Mouse (Mus musculus) cerebellum, adult 8-10 months (tissue): ENCODE measurements around the gene Cadps.

ENCODE experiments used
- DNase-seq: peaks from one replicate; pipeline ENCODE4 v3.0.0; 2022

Gene Cadps

GRCm38 (mm10) chr14:12822491-12823219, at the start of gene Cadps:
Gene Cadps, minus strand, starts transcription at chr14:12823079.
- DNase-seq, result peak; percentile 77

GRCm38 (mm10) chr14:12869605-12870004, 46.7 kb upstream of the Cadps start:
- DNase-seq, result no peak

GRCm38 (mm10) chr14:12865258-12865657, 42.4 kb upstream of the Cadps start:
- DNase-seq, result no peak

GRCm38 (mm10) chr14:12843860-12844259, 21.0 kb upstream of the Cadps start:
- no peak for DNase-seq

- no peak for DNase-seq
Measured at GRCm38 (mm10) chr14:12839471-12839870, 16.6 kb upstream of the Cadps start.

GRCm38 (mm10) chr14:12838949-12839348, 16.1 kb upstream of the Cadps start:
- DNase-seq, result no peak

- DNase-seq, result no peak
Measured at GRCm38 (mm10) chr14:12838323-12838722, 15.4 kb upstream of the Cadps start.

- no peak for DNase-seq
Measured at GRCm38 (mm10) chr14:12837902-12838301, 15.0 kb upstream of the Cadps start.

- no peak for DNase-seq
Measured at GRCm38 (mm10) chr14:12823781-12824180, 902 bp upstream of the Cadps start.

GRCm38 (mm10) chr14:12821831-12822490, 918 bp downstream of the Cadps start:
- peak; percentile 77 for DNase-seq

- DNase-seq, result no peak
Measured at GRCm38 (mm10) chr14:12821156-12821813, 1.6 kb downstream of the Cadps start.

- no peak for DNase-seq
Measured at GRCm38 (mm10) chr14:12820149-12820548, 2.7 kb downstream of the Cadps start.

GRCm38 (mm10) chr14:12818442-12818841, 4.4 kb downstream of the Cadps start:
- DNase-seq, result no peak

GRCm38 (mm10) chr14:12812072-12812471, 10.8 kb downstream of the Cadps start:
- DNase-seq, result no peak

GRCm38 (mm10) chr14:12802995-12803394, 19.9 kb downstream of the Cadps start:
- no peak for DNase-seq

GRCm38 (mm10) chr14:12801100-12801499, 21.8 kb downstream of the Cadps start:
- peak; percentile 57 for DNase-seq

- no peak for DNase-seq
Measured at GRCm38 (mm10) chr14:12798926-12799325, 24.0 kb downstream of the Cadps start.

- DNase-seq, result no peak
Measured at GRCm38 (mm10) chr14:12784296-12784695, 38.6 kb downstream of the Cadps start.

- no peak for DNase-seq
Measured at GRCm38 (mm10) chr14:12780016-12780415, 42.9 kb downstream of the Cadps start.

- no peak for DNase-seq
Measured at GRCm38 (mm10) chr14:12777990-12778389, 44.9 kb downstream of the Cadps start.

GRCm38 (mm10) chr14:12768870-12769269, 54.0 kb downstream of the Cadps start:
- no peak for DNase-seq

- no peak for DNase-seq
Measured at GRCm38 (mm10) chr14:12753237-12753636, 69.6 kb downstream of the Cadps start.

GRCm38 (mm10) chr14:12751821-12752220, 71.1 kb downstream of the Cadps start:
- DNase-seq, result no peak

- DNase-seq, result no peak
Measured at GRCm38 (mm10) chr14:12730979-12731378, 91.9 kb downstream of the Cadps start.
